Mouse (Mus musculus): ENCODE measurements around the gene Unc5b.

- TF ChIP-seq CTCF (IDR thresholded peaks at IDR 0.05) (no peak), EP300 (IDR thresholded peaks at IDR 0.05) (no peak)
Measured at GRCm38 (mm10) chr10:60733471-60733870, 97.9 kb downstream of the Unc5b start.

Measured in lung, postnatal 0 days (tissue).